Mouse (Mus musculus) right cerebral cortex, postnatal 14 days (tissue): ENCODE measurements at regions not wholly inside any gene's neighbourhood (a gene's known extent, or its start where the extent isn't known, plus 50 kb on each side); places are given as distances from the start of the nearest gene placed in this dataset.

Experiments
- DNase-seq: peaks from one replicate; pipeline ENCODE4 v3.0.0; 2022

- no peak for DNase-seq
These were observed 61.8 kb downstream of the Adcyap1 start for GRCm38 (mm10) chr17:93260366-93261205.

- DNase-seq, result no peak
These were observed 62.3 kb downstream of the Adcyap1 start for GRCm38 (mm10) chr17:93261206-93261504.

DNA sequence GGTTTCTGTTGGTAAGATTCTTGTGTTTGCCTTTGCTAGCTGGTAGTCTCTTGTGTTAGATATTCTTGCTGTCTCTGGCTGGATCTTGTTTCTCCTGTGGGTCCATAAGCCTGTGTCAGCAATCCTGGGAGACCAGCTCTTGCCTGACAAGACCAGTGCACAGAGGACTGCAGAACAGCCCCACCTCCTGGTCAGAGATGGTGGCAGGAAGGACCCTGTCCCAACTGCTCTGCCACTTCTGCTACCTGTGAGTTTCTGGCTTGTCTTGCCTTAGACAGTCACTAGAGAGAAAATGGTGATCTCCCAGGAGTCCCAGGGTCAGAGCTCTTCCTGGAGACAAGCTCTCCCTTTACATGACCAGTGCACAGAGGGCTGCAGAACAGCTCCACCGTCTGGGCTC is 107.3 kb downstream of the Adcyap1 start:
- no peak for DNase-seq

- DNase-seq, result no peak
These were observed 113.3 kb downstream of the Adcyap1 start for GRCm38 (mm10) chr17:93312139-93312538.

- DNase-seq, result no peak
These were observed 114.0 kb downstream of the Adcyap1 start for GRCm38 (mm10) chr17:93312640-93313309.

- DNase-seq, result no peak
These were observed 114.5 kb downstream of the Adcyap1 start for GRCm38 (mm10) chr17:93313310-93313688.

DNA sequence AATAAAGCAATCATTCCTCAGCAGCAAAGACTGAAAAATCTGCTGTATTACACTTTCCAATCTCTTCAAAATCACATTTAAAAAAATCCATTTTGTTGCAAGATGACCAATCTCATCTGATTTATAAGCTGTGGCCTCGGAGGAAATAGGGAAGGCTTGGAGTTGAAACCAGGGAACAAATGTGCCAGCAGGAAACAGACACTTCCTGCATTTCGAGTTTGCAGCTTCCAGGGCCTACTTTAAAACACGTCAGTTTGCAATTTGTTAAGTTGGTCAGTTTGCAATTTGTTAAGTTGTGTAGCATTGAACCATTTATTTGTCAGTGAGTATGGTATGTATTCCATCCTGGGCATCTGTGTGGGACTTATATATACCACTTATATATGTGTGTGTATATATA is 115.3 kb downstream of the Adcyap1 start:
- DNase-seq, result no peak

DNA sequence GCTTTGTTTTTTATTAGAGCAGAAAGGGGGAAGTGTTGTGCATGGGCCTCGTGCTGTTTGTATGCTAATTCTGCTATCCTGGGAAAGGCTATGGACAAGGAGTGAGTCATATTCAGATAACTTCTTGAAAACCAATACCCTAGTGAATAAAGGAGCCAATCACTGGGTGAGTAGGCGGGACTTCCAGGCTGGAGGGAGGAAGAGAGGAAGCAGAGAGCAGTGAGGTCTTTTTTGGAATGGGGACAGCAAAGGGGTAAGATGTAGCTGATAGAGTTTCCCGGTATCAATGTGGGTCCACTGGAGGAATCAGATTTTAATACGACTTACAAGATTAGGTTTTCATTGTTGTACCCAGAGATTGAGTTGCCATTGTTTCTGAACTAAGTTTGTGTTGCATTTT is 122.7 kb downstream of the Adcyap1 start:
- no peak for DNase-seq

DNA sequence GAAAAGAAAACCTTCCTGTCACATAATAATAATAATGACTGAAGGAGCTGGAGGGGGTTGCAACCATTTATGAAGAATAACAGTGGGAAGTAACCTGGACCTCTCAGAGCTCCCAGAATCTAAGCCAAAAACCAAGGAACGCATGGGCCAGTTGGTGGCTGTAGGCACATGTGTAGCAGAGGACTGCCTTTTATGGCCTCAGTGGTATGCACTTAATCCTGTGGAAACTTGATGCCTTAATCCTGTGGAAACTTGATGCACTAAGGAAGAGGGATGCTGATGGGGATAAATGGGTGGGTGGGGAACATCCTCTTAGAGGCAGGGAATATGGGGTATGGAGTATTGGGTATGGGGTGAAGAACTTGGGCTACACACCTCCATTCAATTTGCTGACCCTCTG is 138.8 kb downstream of the Adcyap1 start:
- no peak for DNase-seq

DNA sequence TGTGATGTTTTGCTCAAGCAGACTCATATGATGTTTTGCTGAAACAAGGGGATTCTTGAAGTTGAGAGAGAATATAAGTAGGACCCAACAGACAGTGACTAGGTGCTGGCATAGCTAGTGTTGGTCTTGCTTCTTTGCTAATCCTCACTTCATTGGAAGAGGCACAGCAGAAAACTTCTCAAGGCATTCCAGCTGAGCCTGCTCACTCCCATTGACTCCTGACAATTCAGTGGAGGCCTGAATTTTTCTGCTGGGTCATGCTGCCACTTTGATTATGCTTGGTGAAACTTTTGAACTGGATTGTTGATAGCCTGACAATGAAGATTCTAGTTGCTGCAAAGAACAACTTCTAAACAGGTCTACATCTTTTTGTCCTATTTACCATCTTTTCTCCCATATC is 156.4 kb downstream of the Adcyap1 start:
- DNase-seq, result no peak

- no peak for DNase-seq
These were observed 164.1 kb downstream of the Adcyap1 start for GRCm38 (mm10) chr17:93362926-93363325.

DNA sequence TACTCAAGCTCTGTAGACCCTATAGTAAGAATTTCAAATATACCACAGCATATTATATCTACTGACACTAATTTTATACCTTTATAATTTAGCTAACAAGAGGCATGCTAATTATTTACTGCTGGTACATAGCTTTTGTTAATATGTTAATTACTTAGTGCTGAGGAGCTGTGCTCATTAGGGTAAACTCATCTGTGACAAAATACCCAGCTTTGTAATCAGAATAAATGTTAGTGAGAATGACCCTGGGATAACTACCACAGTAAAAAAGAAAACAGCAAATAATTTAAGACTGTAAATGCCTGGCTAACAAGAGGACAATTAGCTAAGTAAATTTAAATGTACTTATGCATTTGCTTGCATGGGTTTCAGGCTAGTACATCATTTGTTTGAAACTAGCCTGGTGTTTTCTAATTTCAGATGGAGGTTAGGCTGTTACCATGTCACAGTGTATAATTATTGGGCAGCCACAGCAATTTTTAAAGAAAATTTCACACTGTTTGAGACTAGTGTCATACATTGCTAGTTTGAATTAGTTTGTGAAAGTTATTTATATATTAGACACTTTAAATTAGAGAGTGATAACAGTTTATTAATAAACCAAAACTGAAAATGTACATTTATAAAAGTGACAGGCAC is 178.8 kb downstream of the Adcyap1 start:
- no peak for DNase-seq

DNA sequence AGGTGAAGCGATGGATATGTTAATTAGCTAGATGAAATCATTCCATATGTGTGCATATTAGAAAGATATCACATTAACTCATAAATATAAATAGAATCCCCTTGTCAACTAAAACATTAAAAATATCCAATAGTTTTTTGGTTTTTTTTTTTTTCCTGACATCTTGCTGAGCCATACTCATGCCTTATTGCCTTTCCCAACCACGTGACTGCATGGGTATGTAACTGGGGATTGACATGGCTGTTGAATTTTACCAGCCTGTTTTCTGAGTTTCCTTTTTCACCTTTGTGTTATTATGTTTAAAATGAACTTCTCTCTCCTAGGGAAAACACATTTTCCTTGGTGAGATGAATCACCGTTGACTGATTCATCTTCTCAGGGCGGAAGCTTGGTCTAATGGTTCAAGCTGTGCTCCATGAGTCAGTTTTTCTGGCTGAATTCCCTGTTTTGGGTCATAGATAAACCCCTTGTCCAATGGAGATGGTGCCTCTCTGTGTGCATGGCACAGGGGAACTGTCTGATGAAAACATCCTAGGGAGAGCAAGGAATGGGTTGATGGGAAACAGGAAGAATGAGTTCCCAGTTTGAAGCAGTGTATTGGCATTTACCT is 181.1 kb downstream of the Adcyap1 start:
- DNase-seq, result no peak

DNA sequence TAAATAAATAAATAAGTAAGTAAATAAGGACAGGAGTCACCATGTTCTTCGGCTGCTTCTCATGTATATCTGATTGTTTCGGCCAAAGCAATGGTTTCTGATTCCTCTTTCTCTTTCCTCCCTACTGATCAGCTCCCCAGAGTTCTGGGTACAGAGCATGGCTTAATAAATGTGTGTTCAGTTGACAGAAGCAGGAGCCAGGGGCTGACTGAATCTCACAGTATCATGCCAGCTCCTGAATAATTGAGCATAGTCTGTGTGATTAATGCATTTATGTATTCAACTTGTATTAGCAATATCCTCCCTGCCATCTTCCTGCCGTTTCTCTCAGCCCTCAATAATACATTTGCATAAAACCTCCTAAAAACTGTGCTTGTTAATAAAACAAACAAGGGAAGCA is 191.4 kb downstream of the Adcyap1 start:
- DNase-seq, result no peak

- peak; percentile 17 for DNase-seq
These were observed 210.5 kb downstream of the Adcyap1 start for GRCm38 (mm10) chr17:93409329-93409728.
